Mouse (Mus musculus): ENCODE measurements around the gene Adgre5. TPM values are rescaled to one million over a fixed set of nuclear protein-coding genes. Genes with fewer than 3 reads are reported as not detected.

Adgre5 gene
- polyA plus RNA-seq, 1 experiment from 2014 or later: 12.2 TPM

DNA sequence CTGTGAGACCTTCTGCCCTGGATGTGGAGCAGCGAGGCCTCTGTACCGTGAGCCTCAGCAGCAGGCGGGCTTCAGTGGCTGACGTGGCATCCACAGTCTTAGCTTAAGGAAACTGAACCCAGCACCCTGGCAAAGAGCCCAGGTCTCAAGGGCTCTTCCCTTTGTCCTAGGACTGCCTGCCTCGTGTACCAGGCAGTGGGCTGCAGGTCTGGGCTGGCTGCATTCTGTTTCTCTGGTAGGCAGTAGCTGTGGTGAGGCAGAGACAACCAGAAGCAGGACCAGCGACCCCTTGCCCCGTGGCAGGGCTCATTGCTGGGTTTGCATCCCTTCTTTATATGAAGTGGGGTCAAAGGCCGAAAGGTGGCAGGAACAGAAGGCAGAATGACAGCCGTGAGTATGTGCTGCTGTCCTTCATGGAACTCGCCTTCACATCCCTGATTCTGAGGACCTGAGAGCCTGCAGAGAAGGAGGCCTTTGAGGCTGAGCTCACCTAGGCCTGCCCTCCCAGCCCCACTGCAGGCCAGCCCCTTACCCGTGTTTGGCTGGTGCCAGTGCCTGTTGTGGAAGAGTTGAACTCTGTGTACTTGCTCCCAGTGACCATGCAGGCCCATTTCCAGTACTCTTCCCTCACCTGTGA lies 17.6 kb downstream of the Adgre5 start:
- ATAC-seq (replicated peaks; ENCODE audit: low FRiP score) (no peak), DNase-seq (ENCODE audit: low spot score) (peak; percentile 46)
- H3K9ac ChIP-seq (ENCODE audit: low read length): no peak overlapping the region
- no peak overlapping the region for H3K4me3 ChIP-seq (ENCODE audit: low read depth, low read length)
- no peak overlapping the region for H3K27ac ChIP-seq (ENCODE audit: low read depth, low read length)
- no peaks in the 10 kb centered on the region for H3K9me3 ChIP-seq (ENCODE audit: control insufficient read depth, low read length)
- WGBS: 90% methylated on average over 11 of the region's 11 CpGs
- no peaks in the 10 kb centered on the region for H3K27me3 ChIP-seq (ENCODE audit: control insufficient read depth, insufficient read depth, low read length)
- H3K4me2 ChIP-seq (ENCODE audit: low read depth, low read length, severe bottlenecking): no peak overlapping the region
- H3K36me3 ChIP-seq (ENCODE audit: control insufficient read depth, insufficient read depth, low read length): peaks cover 23% of the 10 kb centered on the region
- no peaks in the 10 kb centered on the region for H3K4me1 ChIP-seq (replicated peaks; ENCODE audit: control insufficient read depth, insufficient read depth, low read length)

GRCm38 (mm10) chr8:83722631-83723030 lies 18.5 kb downstream of the Adgre5 start:
- WGBS: 88% methylated on average over 12 of the region's 12 CpGs
- H3K36me3 ChIP-seq (ENCODE audit: control insufficient read depth, insufficient read depth, low read length): peaks cover 23% of the 10 kb centered on the region
- DNase-seq (ENCODE audit: low spot score) (peak; percentile 45), ATAC-seq (replicated peaks; ENCODE audit: low FRiP score) (no peak)
- H3K27ac ChIP-seq (ENCODE audit: low read depth, low read length): no peak overlapping the region
- H3K4me2 ChIP-seq (ENCODE audit: low read depth, low read length, severe bottlenecking): no peak overlapping the region
- no peak overlapping the region for H3K9ac ChIP-seq (ENCODE audit: low read length)
- no peaks in the 10 kb centered on the region for H3K27me3 ChIP-seq (ENCODE audit: control insufficient read depth, insufficient read depth, low read length)
- no peaks in the 10 kb centered on the region for H3K4me1 ChIP-seq (replicated peaks; ENCODE audit: control insufficient read depth, insufficient read depth, low read length)
- H3K4me3 ChIP-seq (ENCODE audit: low read depth, low read length): no peak overlapping the region
- H3K9me3 ChIP-seq (ENCODE audit: control insufficient read depth, low read length): no peaks in the 10 kb centered on the region

DNA sequence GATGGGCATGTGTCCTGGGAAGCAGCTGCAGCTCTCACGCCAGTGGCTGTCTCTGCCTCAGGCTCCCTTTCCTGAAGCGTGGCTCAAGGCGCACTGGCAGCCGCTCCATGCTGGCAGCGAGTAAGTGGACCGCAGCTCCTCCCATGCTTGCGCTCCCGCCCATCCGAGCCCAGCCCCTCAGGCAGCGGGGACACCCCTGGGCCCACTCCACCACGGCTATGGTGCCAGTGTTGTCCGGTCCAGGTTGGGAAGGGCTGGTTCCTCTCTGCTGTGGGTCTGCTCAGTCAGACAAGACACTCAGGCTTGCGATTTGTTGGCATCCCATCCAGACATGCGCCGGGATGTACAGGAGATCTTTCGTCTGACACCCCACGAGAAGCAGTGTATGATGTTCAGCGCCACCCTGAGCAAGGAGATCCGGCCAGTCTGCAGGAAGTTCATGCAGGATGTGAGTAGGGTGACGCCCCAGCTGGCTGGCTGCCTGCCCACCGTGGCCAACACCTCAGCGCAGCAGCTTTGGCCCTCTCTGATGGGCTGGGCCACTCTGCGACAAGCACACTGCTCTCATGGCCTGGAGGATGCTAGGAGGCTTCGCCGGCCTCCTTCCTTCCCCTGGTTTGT lies 19.6 kb downstream of the Adgre5 start:
- H3K36me3 ChIP-seq (ENCODE audit: control insufficient read depth, insufficient read depth, low read length): peaks cover 23% of the 10 kb centered on the region
- no peak for ATAC-seq (replicated peaks; ENCODE audit: low FRiP score)

GRCm38 (mm10) chr8:83719693-83720092 lies 21.4 kb downstream of the Adgre5 start:
- no peaks in the 10 kb centered on the region for H3K27me3 ChIP-seq (ENCODE audit: control insufficient read depth, insufficient read depth, low read length)
- no peaks in the 10 kb centered on the region for H3K9me3 ChIP-seq (ENCODE audit: control insufficient read depth, low read length)
- H3K36me3 ChIP-seq (ENCODE audit: control insufficient read depth, insufficient read depth, low read length): peaks cover 19% of the 10 kb centered on the region; the same call in 1 of the 2 replicates
- no peak overlapping the region for H3K27ac ChIP-seq (ENCODE audit: low read depth, low read length)
- DNase-seq (ENCODE audit: low spot score) (peak; percentile 41), ATAC-seq (replicated peaks; ENCODE audit: low FRiP score) (no peak)
- H3K4me1 ChIP-seq (replicated peaks; ENCODE audit: control insufficient read depth, insufficient read depth, low read length): peaks cover 7% of the 10 kb centered on the region; the same call in 1 of the 2 replicates
- no peak overlapping the region for H3K4me2 ChIP-seq (ENCODE audit: low read depth, low read length, severe bottlenecking)
- WGBS: 91% methylated on average over 2 of the region's 2 CpGs
- H3K4me3 ChIP-seq (ENCODE audit: low read depth, low read length): no peak overlapping the region
- no peak overlapping the region for H3K9ac ChIP-seq (ENCODE audit: low read length)

More for the DNA sequence above, 19.6 kb downstream of the Adgre5 start:
- peaks cover 3% of the 10 kb centered on the region; the same call in 1 of the 2 replicates for H3K4me1 ChIP-seq (replicated peaks; ENCODE audit: control insufficient read depth, insufficient read depth, low read length)
- no peak overlapping the region for H3K4me2 ChIP-seq (ENCODE audit: low read depth, low read length, severe bottlenecking)
- no peaks in the 10 kb centered on the region for H3K9me3 ChIP-seq (ENCODE audit: control insufficient read depth, low read length)
- H3K27ac ChIP-seq (ENCODE audit: low read depth, low read length): no peak overlapping the region
- no peak overlapping the region for H3K4me3 ChIP-seq (ENCODE audit: low read depth, low read length)
- WGBS: 97% methylated on average over 25 of the region's 25 CpGs
- H3K9ac ChIP-seq (ENCODE audit: low read length): no peak overlapping the region
- peak; percentile 49 for DNase-seq (ENCODE audit: low spot score)
- H3K27me3 ChIP-seq (ENCODE audit: control insufficient read depth, insufficient read depth, low read length): no peaks in the 10 kb centered on the region

DNA sequence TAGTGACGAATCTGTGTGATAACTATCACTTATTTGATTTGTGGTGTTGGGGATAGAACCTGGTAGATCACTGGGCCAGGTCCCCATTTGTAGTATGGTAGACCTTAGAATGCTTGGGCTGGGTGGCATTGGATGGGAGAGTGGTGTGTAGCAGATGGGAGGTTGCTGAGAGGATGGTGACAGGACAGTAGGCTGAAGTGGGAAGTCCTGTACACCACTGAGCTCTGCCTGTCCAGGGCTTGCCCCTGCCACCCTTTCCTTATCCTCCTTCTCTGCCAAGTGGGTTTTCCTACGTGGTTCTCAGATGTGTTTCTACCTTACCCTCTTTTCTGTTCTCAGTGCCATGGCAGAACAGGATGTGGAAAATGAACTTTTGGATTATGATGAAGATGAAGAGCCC lies 22.1 kb downstream of the Adgre5 start:
- Histone ChIP-seq H3K4me2 (ENCODE audit: low read depth, low read length, severe bottlenecking) (no peak overlapping the region), H3K27ac (ENCODE audit: low read depth, low read length) (no peak overlapping the region), H3K4me3 (ENCODE audit: low read depth, low read length) (no peak overlapping the region), H3K9ac (ENCODE audit: low read length) (no peak overlapping the region), H3K4me1 (replicated peaks; ENCODE audit: control insufficient read depth, insufficient read depth, low read length) (peaks cover 7% of the 10 kb centered on the region; the same call in 1 of the 2 replicates), H3K36me3 (ENCODE audit: control insufficient read depth, insufficient read depth, low read length) (peaks cover 17% of the 10 kb centered on the region; the same call in 1 of the 2 replicates), H3K9me3 (ENCODE audit: control insufficient read depth, low read length) (no peaks in the 10 kb centered on the region), H3K27me3 (ENCODE audit: control insufficient read depth, insufficient read depth, low read length) (no peaks in the 10 kb centered on the region)
- 89% methylated on average over 2 of the region's 2 CpGs for WGBS
- DNase-seq (ENCODE audit: low spot score): no peak
- no peak for ATAC-seq (replicated peaks; ENCODE audit: low FRiP score)

GRCm38 (mm10) chr8:83716563-83716962 lies 24.6 kb downstream of the Adgre5 start:
- H3K27ac ChIP-seq (ENCODE audit: low read depth, low read length): no peak overlapping the region
- no peaks in the 10 kb centered on the region for H3K9me3 ChIP-seq (ENCODE audit: control insufficient read depth, low read length)
- H3K4me1 ChIP-seq (replicated peaks; ENCODE audit: control insufficient read depth, insufficient read depth, low read length): peaks cover 7% of the 10 kb centered on the region; the same call in 1 of the 2 replicates
- no peaks in the 10 kb centered on the region for H3K27me3 ChIP-seq (ENCODE audit: control insufficient read depth, insufficient read depth, low read length)
- H3K36me3 ChIP-seq (ENCODE audit: control insufficient read depth, insufficient read depth, low read length): peaks cover 8% of the 10 kb centered on the region; the same call in 1 of the 2 replicates
- ATAC-seq (replicated peaks; ENCODE audit: low FRiP score): no peak
- peak overlapping the region; percentile 84 for H3K4me2 ChIP-seq (ENCODE audit: low read depth, low read length, severe bottlenecking)
- WGBS: 80% methylated on average over 2 of the region's 2 CpGs
- no peak for DNase-seq (ENCODE audit: low spot score)
- H3K4me3 ChIP-seq (ENCODE audit: low read depth, low read length): peak overlapping the region; percentile 90
- H3K9ac ChIP-seq (ENCODE audit: low read length): no peak overlapping the region

GRCm38 (mm10) chr8:83715771-83716170 lies 25.4 kb downstream of the Adgre5 start:
- Histone ChIP-seq H3K4me2 (ENCODE audit: low read depth, low read length, severe bottlenecking) (peak overlapping the region; percentile 84), H3K4me1 (replicated peaks; ENCODE audit: control insufficient read depth, insufficient read depth, low read length) (peaks cover 7% of the 10 kb centered on the region; the same call in 1 of the 2 replicates), H3K36me3 (ENCODE audit: control insufficient read depth, insufficient read depth, low read length) (peaks cover 5% of the 10 kb centered on the region; the same call in 1 of the 2 replicates), H3K27ac (ENCODE audit: low read depth, low read length) (no peak overlapping the region), H3K27me3 (ENCODE audit: control insufficient read depth, insufficient read depth, low read length) (no peaks in the 10 kb centered on the region), H3K4me3 (ENCODE audit: low read depth, low read length) (peak overlapping the region; percentile 90), H3K9me3 (ENCODE audit: control insufficient read depth, low read length) (no peaks in the 10 kb centered on the region), H3K9ac (ENCODE audit: low read length) (peak overlapping the region; percentile 94)
- ATAC-seq (replicated peaks; ENCODE audit: low FRiP score) (no peak), DNase-seq (ENCODE audit: low spot score) (no peak)
- 2% methylated on average over 17 of the region's 17 CpGs for WGBS

DNA sequence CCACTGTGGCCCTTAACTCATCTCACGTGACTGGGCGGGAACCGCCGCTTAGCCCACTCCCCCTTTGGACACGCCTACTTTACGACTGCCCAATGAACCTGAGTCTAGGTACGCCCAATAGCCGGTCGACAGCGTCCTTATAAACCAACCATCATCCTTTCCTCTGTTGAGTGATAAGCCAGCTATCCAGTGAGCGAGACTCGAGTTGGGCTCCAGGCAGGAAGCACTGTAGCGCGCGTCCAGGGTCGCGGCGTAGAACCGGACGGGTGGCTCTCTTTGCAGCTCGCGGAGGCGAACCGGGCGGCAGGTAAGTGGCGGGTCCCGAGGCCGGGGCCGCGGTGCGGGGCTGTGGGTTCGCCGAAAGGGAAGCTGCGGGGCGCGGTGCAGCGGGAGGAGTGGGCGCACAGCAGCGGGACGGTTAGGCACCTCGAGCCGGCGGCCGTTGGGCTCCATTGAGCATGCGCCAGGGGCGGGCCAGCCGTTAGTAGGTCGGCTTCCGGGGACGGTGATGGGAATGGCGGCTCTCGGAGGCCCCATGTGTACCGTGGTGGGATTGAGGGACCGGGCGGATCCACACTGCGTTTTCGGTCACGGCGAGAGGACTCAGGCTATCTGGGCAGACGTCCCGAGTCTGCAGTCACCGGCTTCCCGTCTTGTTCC lies 26.0 kb downstream of the Adgre5 start, which contains the start of gene Ddx39:
Gene Ddx39 (plus strand): TSS at position 147 of the 660 bp plus-strand sequence.
- Histone ChIP-seq H3K4me1 (replicated peaks; ENCODE audit: control insufficient read depth, insufficient read depth, low read length) (peaks cover 7% of the 10 kb centered on the region; the same call in 1 of the 2 replicates), H3K9me3 (ENCODE audit: control insufficient read depth, low read length) (no peaks in the 10 kb centered on the region), H3K4me3 (ENCODE audit: low read depth, low read length) (peak within 1 kb of the TSS; percentile 90), H3K4me2 (ENCODE audit: low read depth, low read length, severe bottlenecking) (peak within 1 kb of the TSS; percentile 84), H3K36me3 (ENCODE audit: control insufficient read depth, insufficient read depth, low read length) (peaks cover 2% of the 10 kb centered on the region; the same call in 1 of the 2 replicates), H3K27me3 (ENCODE audit: control insufficient read depth, insufficient read depth, low read length) (no peaks in the 10 kb centered on the region), H3K9ac (ENCODE audit: low read length) (peak within 1 kb of the TSS; percentile 94), H3K27ac (ENCODE audit: low read depth, low read length) (peak within 1 kb of the TSS; percentile 86)
- DNase-seq (ENCODE audit: low spot score) (peak; percentile 93), ATAC-seq (replicated peaks; ENCODE audit: low FRiP score) (peak; percentile 99)
- WGBS: under 1% methylated on average over 63 of the region's 63 CpGs
